Mouse (Mus musculus) liver, embryonic 11.5 days (tissue): ENCODE measurements around the gene Fbln2. TPM values are rescaled to one million over a fixed set of nuclear protein-coding genes. Genes with fewer than 3 reads are reported as not detected.

ENCODE experiments used
- ATAC-seq: fragments of 200-750 bp; cut with Nextera tagmentation; replicated peaks from 2 replicates; pipeline ENCODE4 v1.8.0; 2017; ENCODE audit warnings: moderate number of reproducible peaks, mild to moderate bottlenecking, moderate TSS enrichment, moderate library complexity; ENCODE audit not compliant: low FRiP score
- DNase-seq: peaks from one replicate; pipeline ENCODE4 v3.0.0-alpha.2; 2017; ENCODE audit warnings: low spot score
- H3K27ac ChIP-seq: fragments of 300-500 bp; sonication (generic); 2 replicates; pipeline ENCODE4 v1.5.1; 2014; ENCODE audit warnings: mild to moderate bottlenecking, low read depth, low read length, control low read depth
- H3K27me3 ChIP-seq: fragments of 300-500 bp; sonication (generic); replicated peaks from 2 replicates; pipeline ENCODE4 v1.6.1; 2014; ENCODE audit warnings: low read length, mixed read lengths; ENCODE audit not compliant: control insufficient read depth, insufficient read depth
- H3K36me3 ChIP-seq: fragments of 300-500 bp; sonication (generic); 2 replicates; pipeline ENCODE4 v1.6.1; 2014; ENCODE audit warnings: mild to moderate bottlenecking, low read length, moderate library complexity, mixed read lengths; ENCODE audit not compliant: control insufficient read depth, insufficient read depth
- H3K4me1 ChIP-seq: fragments of 300-500 bp; sonication (generic); replicated peaks from 2 replicates; pipeline ENCODE4 v1.6.1; 2014; ENCODE audit warnings: low read length, mixed read lengths; ENCODE audit not compliant: control insufficient read depth, insufficient read depth
- H3K4me2 ChIP-seq: fragments of 300-500 bp; sonication (generic); 2 replicates; pipeline ENCODE4 v1.6.1; 2014; ENCODE audit warnings: mild to moderate bottlenecking, control low read depth, moderate library complexity
- H3K4me3 ChIP-seq: fragments of 300-500 bp; sonication (generic); 2 replicates; pipeline ENCODE4 v1.5.1; 2014; ENCODE audit warnings: low read depth, low read length, control low read depth
- H3K9ac ChIP-seq: fragments of 300-500 bp; sonication (generic); 2 replicates; pipeline ENCODE4 v1.6.1; 2014; ENCODE audit warnings: low read depth, low read length, control low read depth
- H3K9me3 ChIP-seq: fragments of 300-500 bp; sonication (generic); 2 replicates; pipeline ENCODE4 v1.6.1; 2016; ENCODE audit warnings: low read length, inconsistent platforms, mixed read lengths; ENCODE audit not compliant: control insufficient read depth
- WGBS: fragments of 180-500 bp; shearing (Covaris S2); extraction: QIAGEN DNeasy Blood & Tissue Kit; methylation state at CpG from one replicate; pipeline ENCODE4 v1.1.7; 2014; 5-methylcytosine and 5-hydroxymethylcytosine counted together
- polyA plus RNA-seq: library from polyadenylated mRNA; unstranded; fragments of >200 nt; fragmentation: Nextera tagmentation; extraction: Ambion mirVana; gene quantifications from 2 replicates; pipeline ENCODE4 v1.2.1, GENCODE M21; 2014

The Fbln2 gene
- polyA plus RNA-seq, 1 experiment from 2014 or later, result 33.3 TPM

- Histone ChIP-seq H3K27ac (no peak overlapping the region), H3K27me3 (no peaks in the 10 kb centered on the region; the same call in none of the 2 replicates), H3K4me1 (no peaks in the 10 kb centered on the region), H3K36me3 (no peaks in the 10 kb centered on the region), H3K9ac (no peak overlapping the region), H3K9me3 (no peaks in the 10 kb centered on the region), H3K4me2 (no peak overlapping the region), H3K4me3 (no peak overlapping the region)
- ATAC-seq (no peak), DNase-seq (no peak)
- 57% methylated on average over 8 of the region's 8 CpGs for WGBS
Measured at GRCm38 (mm10) chr6:91200429-91201188, 11.6 kb upstream of the Fbln2 start.

DNA sequence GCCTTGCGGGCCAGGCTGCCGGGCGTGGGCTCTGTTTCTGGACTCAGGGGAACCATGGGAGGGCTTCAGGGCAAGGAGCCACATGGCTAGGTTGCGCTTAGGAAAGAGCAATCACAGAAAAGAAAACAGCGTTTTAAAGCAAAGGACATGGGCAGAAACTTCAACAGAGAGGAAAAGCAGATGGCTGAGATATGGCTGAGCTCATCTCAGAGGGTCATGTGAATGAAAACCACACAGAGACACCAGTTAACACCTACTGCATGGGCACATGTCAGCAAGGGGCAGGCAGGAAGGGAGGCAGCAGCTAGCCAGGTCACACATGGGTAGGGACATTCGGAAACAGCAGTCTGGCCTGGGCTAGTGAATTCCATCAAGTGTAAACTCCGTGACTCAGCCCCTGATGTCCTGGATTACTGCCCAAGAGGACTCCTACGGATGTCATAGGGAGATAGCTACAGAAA, 10.3 kb upstream of the Fbln2 start:
- H3K9ac ChIP-seq, result no peak overlapping the region
- no peak for ATAC-seq
- H3K27ac ChIP-seq, result no peak overlapping the region
- no peak overlapping the region for H3K4me3 ChIP-seq
- no peak overlapping the region for H3K4me2 ChIP-seq
- WGBS, result 71% methylated on average over 8 of the region's 8 CpGs
- no peaks in the 10 kb centered on the region; the same call in none of the 2 replicates for H3K27me3 ChIP-seq
- DNase-seq, result no peak
- H3K4me1 ChIP-seq, result no peaks in the 10 kb centered on the region
- no peaks in the 10 kb centered on the region for H3K36me3 ChIP-seq
- H3K9me3 ChIP-seq, result no peaks in the 10 kb centered on the region

DNA sequence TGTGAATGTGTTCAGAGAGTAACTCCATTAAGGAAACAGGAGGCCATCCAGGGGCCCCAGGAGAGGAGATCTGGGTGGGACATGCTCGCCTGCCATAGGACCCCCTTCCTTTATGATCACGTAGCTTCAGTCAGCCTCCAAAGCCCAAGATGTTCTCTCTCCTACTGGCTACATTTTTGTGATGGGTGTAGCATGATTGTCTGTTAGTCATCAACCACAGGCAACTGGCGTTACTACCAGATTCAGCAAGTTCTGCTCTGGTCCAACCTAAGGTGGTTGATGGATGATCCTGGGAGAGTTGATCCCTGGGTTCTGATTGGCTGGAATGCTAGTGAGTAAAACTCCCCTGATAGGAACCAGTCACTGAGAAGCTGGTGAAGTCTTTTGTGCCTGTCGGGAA, 9.7 kb upstream of the Fbln2 start:
- Histone ChIP-seq H3K4me2 (no peak overlapping the region), H3K4me3 (no peak overlapping the region), H3K36me3 (no peaks in the 10 kb centered on the region), H3K4me1 (no peaks in the 10 kb centered on the region), H3K27me3 (no peaks in the 10 kb centered on the region; the same call in none of the 2 replicates), H3K27ac (no peak overlapping the region), H3K9ac (no peak overlapping the region), H3K9me3 (no peaks in the 10 kb centered on the region)
- ATAC-seq (no peak), DNase-seq (no peak)
- 61% methylated on average over 4 of the region's 4 CpGs for WGBS

DNA sequence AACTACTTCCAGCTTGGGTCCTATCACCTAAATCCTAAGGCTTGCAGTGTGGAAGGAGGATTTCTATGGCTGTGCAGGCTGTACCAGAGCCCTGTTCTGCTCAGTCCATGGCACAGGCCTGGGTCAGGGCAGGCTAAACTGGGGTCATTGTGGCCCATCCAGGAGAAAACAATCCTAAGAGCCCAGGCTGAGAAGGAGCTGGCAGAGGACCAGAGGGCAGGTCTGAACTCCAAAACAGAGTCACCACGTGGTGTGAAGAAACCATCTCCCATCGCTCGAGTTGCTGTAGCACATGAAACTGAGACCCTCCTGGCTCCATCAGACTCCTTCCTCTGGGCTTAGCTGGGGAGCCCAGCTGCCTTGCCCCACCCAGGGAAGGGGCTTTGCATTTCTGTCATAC, 6.9 kb upstream of the Fbln2 start:
- 53% methylated on average over 3 of the region's 3 CpGs for WGBS
- H3K27ac ChIP-seq, result no peak overlapping the region
- no peaks in the 10 kb centered on the region for H3K9me3 ChIP-seq
- no peak overlapping the region for H3K4me2 ChIP-seq
- H3K4me3 ChIP-seq, result no peak overlapping the region
- DNase-seq (no peak), ATAC-seq (no peak)
- peaks cover 6% of the 10 kb centered on the region for H3K27me3 ChIP-seq
- H3K36me3 ChIP-seq, result no peaks in the 10 kb centered on the region
- H3K9ac ChIP-seq, result no peak overlapping the region
- H3K4me1 ChIP-seq, result no peaks in the 10 kb centered on the region; the same call in 1 of the 2 replicates

DNA sequence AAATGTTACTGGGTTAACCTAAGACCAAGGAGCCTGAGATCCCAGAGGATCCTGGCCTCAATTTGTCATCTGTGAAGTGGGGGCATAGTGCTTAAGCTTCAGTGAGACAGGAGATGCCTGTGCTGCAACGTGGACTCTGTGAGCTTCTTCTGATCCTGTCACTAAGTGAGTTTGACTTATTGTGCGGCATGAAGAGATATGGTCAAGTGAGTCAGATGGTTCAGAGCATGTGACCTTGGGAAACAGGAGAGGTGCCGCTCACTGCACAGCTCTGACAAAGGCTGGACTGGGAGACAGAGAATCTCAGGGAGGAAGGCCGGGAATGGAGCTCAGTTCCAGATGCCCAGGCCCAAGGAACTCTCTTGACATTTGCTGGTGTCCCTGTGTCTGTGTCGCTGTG, 6.5 kb upstream of the Fbln2 start:
- WGBS, result 59% methylated on average over 5 of the region's 5 CpGs
- no peaks in the 10 kb centered on the region for H3K36me3 ChIP-seq
- ATAC-seq (no peak), DNase-seq (no peak)
- no peaks in the 10 kb centered on the region for H3K9me3 ChIP-seq
- H3K27me3 ChIP-seq, result peaks cover 10% of the 10 kb centered on the region
- no peaks in the 10 kb centered on the region; the same call in 1 of the 2 replicates for H3K4me1 ChIP-seq
- H3K9ac ChIP-seq, result no peak overlapping the region
- no peak overlapping the region for H3K27ac ChIP-seq
- no peak overlapping the region for H3K4me3 ChIP-seq
- no peak overlapping the region for H3K4me2 ChIP-seq

- Histone ChIP-seq H3K4me3 (no peak overlapping the region), H3K4me1 (no peaks in the 10 kb centered on the region; the same call in 1 of the 2 replicates), H3K9ac (no peak overlapping the region), H3K27ac (no peak overlapping the region), H3K27me3 (peaks cover 24% of the 10 kb centered on the region), H3K4me2 (no peak overlapping the region), H3K9me3 (no peaks in the 10 kb centered on the region), H3K36me3 (no peaks in the 10 kb centered on the region)
- no peak for DNase-seq
- ATAC-seq, result no peak
- 56% methylated on average over 3 of the region's 3 CpGs for WGBS
Measured at GRCm38 (mm10) chr6:91207491-91207890, 4.8 kb upstream of the Fbln2 start.

- 0 out of 2 replicates have a peak overlapping the region, but pooled peaks have one; percentile 13 for H3K27ac ChIP-seq
- ATAC-seq, result no peak
- 12% methylated on average over 2 of the region's 2 CpGs for WGBS
- H3K27me3 ChIP-seq, result peaks cover 38% of the 10 kb centered on the region
- no peaks in the 10 kb centered on the region for H3K36me3 ChIP-seq
- no peak overlapping the region for H3K4me2 ChIP-seq
- H3K4me1 ChIP-seq, result peaks cover 2% of the 10 kb centered on the region; the same call in 1 of the 2 replicates
- no peaks in the 10 kb centered on the region for H3K9me3 ChIP-seq
- no peak for DNase-seq
- H3K4me3 ChIP-seq, result no peak overlapping the region
- H3K9ac ChIP-seq, result no peak overlapping the region
Measured at GRCm38 (mm10) chr6:91209780-91210179, 2.5 kb upstream of the Fbln2 start.

- Histone ChIP-seq H3K4me3 (no peak overlapping the region), H3K4me1 (peaks cover 2% of the 10 kb centered on the region; the same call in 1 of the 2 replicates), H3K4me2 (no peak overlapping the region), H3K9ac (no peak overlapping the region), H3K27me3 (peaks cover 38% of the 10 kb centered on the region), H3K36me3 (no peaks in the 10 kb centered on the region), H3K27ac (peak overlapping the region; percentile 32; the same call in 1 of the 2 replicates), H3K9me3 (no peaks in the 10 kb centered on the region)
- no peak for ATAC-seq
- DNase-seq, result no peak
- 21% methylated on average over 3 of the region's 3 CpGs for WGBS
Measured at GRCm38 (mm10) chr6:91210852-91211251, 1.4 kb upstream of the Fbln2 start.

- Histone ChIP-seq H3K27me3 (peaks cover 41% of the 10 kb centered on the region), H3K9ac (peak overlapping the region; percentile 55), H3K27ac (no peak overlapping the region), H3K4me3 (peak overlapping the region; percentile 42), H3K4me1 (peaks cover 2% of the 10 kb centered on the region; the same call in 1 of the 2 replicates), H3K36me3 (no peaks in the 10 kb centered on the region), H3K4me2 (peak overlapping the region; percentile 63), H3K9me3 (no peaks in the 10 kb centered on the region)
- ATAC-seq (peak; percentile 73), DNase-seq (peak; percentile 66)
- WGBS, result 2% methylated on average over 29 of the region's 29 CpGs
Measured at GRCm38 (mm10) chr6:91212571-91212970, 316 bp downstream of the Fbln2 start.
